Mouse (Mus musculus): Measurements from ENCODE around the gene Stac3.

- TF ChIP-seq CTCF (IDR thresholded peaks at IDR 0.05; ENCODE audit: borderline replicate concordance, control insufficient read depth, extremely low read depth, insufficient read depth, low read length, poor library complexity) (peak; percentile 65; the same call in 1 of the 2 replicates), POLR2A (IDR thresholded peaks at IDR 0.05; ENCODE audit: control insufficient read depth, extremely low read depth, insufficient read depth, low read length, poor library complexity) (no peak)
Observed at GRCm38 (mm10) chr10:127555703-127556102, 54.2 kb downstream of the Stac3 start.
